Mouse (Mus musculus) MEL (cell line): ENCODE data around the gene Alox8. TPM values are rescaled to one million over a fixed set of nuclear protein-coding genes. Genes with fewer than 3 reads are reported as not detected.
A peak's percentile ranks its signal among the peaks of the same experiment; 100 is the strongest.

Experiments
- DNase-seq: peaks from one replicate; pipeline ENCODE4 v3.0.0; 2011; ENCODE audit warnings: low read depth, low spot score
- H3K27ac ChIP-seq: 2 replicates; pipeline ENCODE4 v1.5.1; 2012; ENCODE audit warnings: low read depth, mild to moderate bottlenecking, control low read depth, low read length, moderate library complexity; ENCODE audit not compliant: control insufficient read depth
- H3K27me3 ChIP-seq, 2 experiments: fragments of 150-350 bp in 1 of 2; sonication (generic) in 1 of 2; 2 replicates each; pipeline ENCODE4 v1.6.1; 2012; ENCODE audit warnings: low read length in 2 of 2, mild to moderate bottlenecking in 2 of 2, improper control_type of control experiment in 1 of 2, moderate library complexity in 1 of 2; ENCODE audit not compliant: insufficient read depth in 2 of 2, control insufficient read depth in 1 of 2
- H3K36me3 ChIP-seq, 2 experiments: 2 replicates each; pipeline ENCODE4 v1.6.1; 2012 to 2014; ENCODE audit warnings: low read length in 2 of 2, improper control_type of control experiment in 1 of 2, inconsistent platforms in 1 of 2, mild to moderate bottlenecking in 1 of 2; ENCODE audit not compliant: insufficient read depth in 2 of 2, control insufficient read depth in 1 of 2
- H3K4me1 ChIP-seq, 2 experiments: fragments of 150-350 bp in 1 of 2; sonication (generic) in 1 of 2; 2 replicates each; pipeline ENCODE4 v1.6.1; 2012; ENCODE audit warnings: low read length in 2 of 2, improper control_type of control experiment in 1 of 2, mild to moderate bottlenecking in 1 of 2; ENCODE audit not compliant: insufficient read depth in 2 of 2, control insufficient read depth in 1 of 2
- H3K4me3 ChIP-seq, 2 experiments: fragments of 150-350 bp in 1 of 2; sonication (generic) in 1 of 2; 2 replicates each; pipeline ENCODE4 v1.5.1; 2012; ENCODE audit warnings: low read depth in 2 of 2, low read length in 2 of 2, mild to moderate bottlenecking in 2 of 2, moderate library complexity in 2 of 2, control low read depth in 1 of 2, improper control_type of control experiment in 1 of 2; ENCODE audit not compliant: control insufficient read depth in 1 of 2, insufficient read depth in 1 of 2
- H3K79me2 ChIP-seq: 2 replicates; pipeline ENCODE4 v1.6.1; 2012; ENCODE audit warnings: mild to moderate bottlenecking, low read length, moderate library complexity; ENCODE audit not compliant: control insufficient read depth, poor library complexity, insufficient read depth
- H3K9ac ChIP-seq: 2 replicates; pipeline ENCODE4 v1.6.1; 2012; ENCODE audit warnings: low read depth, mild to moderate bottlenecking, control low read depth, low read length, moderate library complexity; ENCODE audit not compliant: control insufficient read depth, poor library complexity, severe bottlenecking
- H3K9me3 ChIP-seq: fragments of 150-350 bp; sonication (generic); replicated peaks from 2 replicates; pipeline ENCODE4 v1.6.1; 2012; ENCODE audit warnings: mild to moderate bottlenecking, low read length, improper control_type of control experiment, moderate library complexity; ENCODE audit not compliant: insufficient read depth
- BHLHE40 ChIP-seq: IDR thresholded peaks from 2 replicates; pipeline ENCODE4 v1.6.1; 2012; ENCODE audit warnings: low read depth, mild to moderate bottlenecking, inconsistent platforms, low read length, improper control_type of control experiment, borderline replicate concordance
- CTCF ChIP-seq, 3 experiments: IDR thresholded peaks in 2 of 3; conservative IDR thresholded peaks in 1 of 3; 2 replicates each; pipeline ENCODE4 v1.5.1; 2011 to 2012; ENCODE audit warnings: low read length in 3 of 3, low read depth in 2 of 3, mild to moderate bottlenecking in 2 of 3, improper control_type of control experiment in 1 of 3, inconsistent platforms in 1 of 3, mixed read lengths in 1 of 3, moderate library complexity in 1 of 3; ENCODE audit not compliant: control insufficient read depth in 1 of 3, insufficient read depth in 1 of 3, poor library complexity in 1 of 3, severe bottlenecking in 1 of 3
- EP300 ChIP-seq, 2 experiments: IDR thresholded peaks; 2 replicates each; pipeline ENCODE4 v1.6.1; 2011; ENCODE audit warnings: improper control_type of control experiment in 2 of 2, low read length in 2 of 2, low read depth in 1 of 2, mild to moderate bottlenecking in 1 of 2
- GABPA ChIP-seq: IDR thresholded peaks from 2 replicates; pipeline ENCODE4 v1.6.1; 2012; ENCODE audit warnings: low read depth, mild to moderate bottlenecking, inconsistent platforms, low read length, improper control_type of control experiment, moderate library complexity
- HCFC1 ChIP-seq: IDR thresholded peaks from 2 replicates; pipeline ENCODE4 v1.6.1; 2012; ENCODE audit warnings: low read depth, mild to moderate bottlenecking, inconsistent platforms, low read length, improper control_type of control experiment, moderate library complexity
- MAX ChIP-seq: IDR thresholded peaks from 2 replicates; pipeline ENCODE4 v1.6.1; 2011; ENCODE audit warnings: low read length, improper control_type of control experiment
- MXI1 ChIP-seq: IDR thresholded peaks from 2 replicates; pipeline ENCODE4 v1.6.1; 2011; ENCODE audit warnings: mild to moderate bottlenecking, low read depth, low read length, improper control_type of control experiment
- POLR2AphosphoS5 ChIP-seq: IDR thresholded peaks from 2 replicates; pipeline ENCODE4 v1.6.1; 2012; ENCODE audit warnings: low read depth, borderline replicate concordance, mild to moderate bottlenecking, inconsistent platforms, low read length, moderate library complexity, mixed read lengths
- RAD21 ChIP-seq: IDR thresholded peaks from 2 replicates; pipeline ENCODE4 v1.6.1; 2011; ENCODE audit warnings: mild to moderate bottlenecking, low read depth, low read length, improper control_type of control experiment
- USF2 ChIP-seq, 2 experiments: IDR thresholded peaks; 2 replicates each; pipeline ENCODE4 v1.6.1; 2011 to 2012; ENCODE audit warnings: improper control_type of control experiment in 2 of 2, low read length in 2 of 2, borderline replicate concordance in 1 of 2, inconsistent platforms in 1 of 2, low read depth in 1 of 2, mild to moderate bottlenecking in 1 of 2; ENCODE audit not compliant: insufficient read depth in 1 of 2
- ZC3H11A ChIP-seq: IDR thresholded peaks from 2 replicates; pipeline ENCODE4 v1.6.1; 2012; ENCODE audit warnings: low read depth, mild to moderate bottlenecking, inconsistent platforms, low read length, improper control_type of control experiment
- ZMIZ1 ChIP-seq: IDR thresholded peaks from 2 replicates; pipeline ENCODE4 v1.6.1; 2012; ENCODE audit warnings: low read depth, mild to moderate bottlenecking, inconsistent platforms, low read length, improper control_type of control experiment, moderate library complexity
- ZNF384 ChIP-seq: IDR thresholded peaks from 2 replicates; pipeline ENCODE4 v1.6.1; 2012; ENCODE audit warnings: low read depth, mild to moderate bottlenecking, inconsistent platforms, low read length, improper control_type of control experiment
- polyA plus RNA-seq, 2 experiments: library from polyadenylated mRNA; stranded (reverse) in 1 of 2; unstranded in 1 of 2; fragments of >175 nt in 1 of 2; fragments of >200 nt in 1 of 2; gene quantifications; 2 replicates each; pipeline versions ENCODE4 v1.2.1 to v1.2.4; 2012; ENCODE audit warnings: low replicate concordance in 2 of 2, low read depth in 1 of 2; ENCODE audit not compliant: insufficient read length in 2 of 2, insufficient read depth in 1 of 2, missing spikeins in 1 of 2
- total RNA-seq: library from RNA; depleted of rRNA; stranded (reverse); fragments of 300-350 nt; gene quantifications from 2 replicates; pipeline ENCODE4 v1.2.3, GENCODE M21; 2012; rRNA removed

Gene Alox8
- total and polyA plus RNA-seq, 3 experiments = 0.07 to 0.31 TPM; not detected in 1

DNA sequence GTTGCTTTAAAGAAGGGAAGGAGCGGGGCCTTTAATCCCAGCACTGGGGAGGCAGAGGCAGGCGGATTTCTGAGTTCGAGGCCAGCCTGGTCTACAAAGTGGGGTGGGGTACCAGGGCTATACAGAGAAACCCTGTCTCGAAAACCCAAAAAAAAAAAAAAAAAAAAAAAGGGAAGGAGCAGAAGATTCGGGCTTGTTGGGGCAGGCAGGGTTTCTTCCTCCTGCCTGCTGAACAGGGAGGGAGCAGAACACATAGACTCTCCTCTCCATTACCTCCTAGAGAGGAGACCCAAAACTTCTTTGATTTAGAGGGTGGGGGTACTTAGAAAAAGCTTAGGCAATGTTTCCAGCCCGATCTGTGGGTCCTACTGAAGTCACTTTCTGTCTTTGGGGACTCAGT, 62.3 kb downstream of the Alox8 start:
- Histone ChIP-seq H3K4me1 (peaks cover 2 to 13% of the 10 kb centered on the region in 2 experiments; a peak in 3 of 4 replicates), H3K27ac (no peak overlapping the region), H3K4me3 (no peak overlapping the region), H3K9ac (no peak overlapping the region), H3K9me3 (no peaks in the 10 kb centered on the region), H3K79me2 (no peaks in the 10 kb centered on the region), H3K36me3 (no peaks in the 10 kb centered on the region), H3K27me3 (peaks cover 15 to 35% of the 10 kb centered on the region in 2 experiments)
- peak; percentile 72 for TF ChIP-seq ZNF384
- no peak for TF ChIP-seq USF2 (IDR thresholded peaks at IDR 0.05; ENCODE audit: borderline replicate concordance in 1 of 2, insufficient read depth in 1 of 2, low read depth in 1 of 2, low read length in 2 of 2)
- DNase-seq = no peak

DNA sequence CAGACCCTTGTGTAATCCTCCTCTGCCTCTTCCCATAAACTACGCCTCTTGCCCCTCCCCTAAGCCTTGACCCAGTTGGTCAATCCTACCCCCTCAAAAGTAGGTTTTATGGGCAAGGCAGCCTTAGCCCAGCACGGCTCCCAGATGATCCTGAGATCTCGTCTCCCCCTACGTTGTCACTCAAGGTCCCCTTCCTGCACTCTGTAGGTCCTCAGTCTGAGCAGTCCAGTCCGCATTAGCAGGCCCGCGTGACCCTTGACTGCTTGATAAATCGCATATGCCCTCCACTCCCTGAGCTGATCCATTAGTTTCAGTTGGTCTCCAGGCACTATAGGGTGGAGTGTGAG, 63.0 kb downstream of the Alox8 start:
- H3K4me3 ChIP-seq = peak overlapping the region in 1 of 2 experiments; percentile 32; a peak in 1 of 4 replicates
- H3K9ac ChIP-seq = no peak overlapping the region
- H3K27ac ChIP-seq = no peak overlapping the region
- no peaks in the 10 kb centered on the region for H3K79me2 ChIP-seq
- H3K4me1 ChIP-seq = peaks cover 2 to 13% of the 10 kb centered on the region in 2 experiments; a peak in 3 of 4 replicates
- TF ChIP-seq GABPA = no peak
- no peak for TF ChIP-seq MAX
- no peak for TF ChIP-seq MXI1
- no peak for TF ChIP-seq RAD21
- TF ChIP-seq BHLHE40 = no peak
- TF ChIP-seq ZMIZ1 = no peak
- TF ChIP-seq HCFC1 = no peak
- no peak for TF ChIP-seq CTCF (IDR thresholded peaks at IDR 0.05 in 2 of 3, conservative IDR thresholded peaks at IDR 0.05 in 1 of 3; ENCODE audit: control insufficient read depth in 1 of 3, insufficient read depth in 1 of 3, low read depth in 2 of 3, low read length in 3 of 3, poor library complexity in 1 of 3, severe bottlenecking in 1 of 3)
- TF ChIP-seq EP300 (IDR thresholded peaks at IDR 0.05; ENCODE audit: low read depth in 1 of 2, low read length in 2 of 2) = no peak
- TF ChIP-seq ZC3H11A = no peak
- TF ChIP-seq POLR2AphosphoS5 = no peak
- H3K36me3 ChIP-seq = no peaks in the 10 kb centered on the region
- peaks cover 10 to 27% of the 10 kb centered on the region in 2 experiments for H3K27me3 ChIP-seq
- no peak for DNase-seq
- H3K9me3 ChIP-seq = no peaks in the 10 kb centered on the region

Other genes with a start within 250 kb of the Alox8 start
- 0.23 TPM in 1 of 2 replicates, not detected in the other for gene Arhgef15, start 240.4 kb downstream of the Alox8 start, total RNA-seq
- gene Arhgef15, start 240.4 kb downstream of the Alox8 start, polyA plus RNA-seq = under 1 TPM in 1 of 2 experiments, not detected in 1; 0.74 TPM
- 3.3 and 4.9 TPM in 2 replicates for gene Slc25a35, start 229.7 kb downstream of the Alox8 start, total RNA-seq
- 1 to 10 TPM in 1 of 2 experiments, not detected in 1; 3.3 TPM for gene Slc25a35, start 229.7 kb downstream of the Alox8 start, polyA plus RNA-seq
- 182 and 207 TPM in 2 replicates for gene Rangrf, start 222.7 kb downstream of the Alox8 start, total RNA-seq
- 100 to 1,000 TPM in 1 of 2 experiments, not detected in 1; 159 TPM for gene Rangrf, start 222.7 kb downstream of the Alox8 start, polyA plus RNA-seq
- gene Pfas, start 189.4 kb downstream of the Alox8 start, total RNA-seq = 124 and 130 TPM in 2 replicates
- 100 to 1,000 TPM in 1 of 2 experiments, 10 to 100 TPM in 1; 63.5 to 149 TPM for gene Pfas, start 189.4 kb downstream of the Alox8 start, polyA plus RNA-seq
- gene Ctc1, start 181.9 kb downstream of the Alox8 start, total RNA-seq = 16.0 and 19.5 TPM in 2 replicates
- 10 to 100 TPM in 1 of 2 experiments, not detected in 1; 59.1 TPM for gene Ctc1, start 181.9 kb downstream of the Alox8 start, polyA plus RNA-seq
- gene Aurkb, start 152.2 kb downstream of the Alox8 start, total RNA-seq = 120 and 124 TPM in 2 replicates
- 100 to 1,000 TPM; 159 to 170 TPM for gene Aurkb, start 152.2 kb downstream of the Alox8 start, polyA plus RNA-seq
- 9.2 and 10.2 TPM in 2 replicates for gene Borcs6, start 138.1 kb downstream of the Alox8 start, total RNA-seq
- gene Borcs6, start 138.1 kb downstream of the Alox8 start, polyA plus RNA-seq = 1 to 10 TPM in 1 of 2 experiments, not detected in 1; 9.3 TPM
- gene Tmem107, start 127.0 kb downstream of the Alox8 start, total RNA-seq = 44.8 and 47.0 TPM in 2 replicates
- gene Tmem107, start 127.0 kb downstream of the Alox8 start, polyA plus RNA-seq = 10 to 100 TPM in 1 of 2 experiments, not detected in 1; 79.5 TPM
- gene Vamp2, start 109.4 kb downstream of the Alox8 start, total RNA-seq = 3.3 and 4.2 TPM in 2 replicates
- 10 to 100 TPM in 1 of 2 experiments, not detected in 1; 28.9 TPM for gene Vamp2, start 109.4 kb downstream of the Alox8 start, polyA plus RNA-seq
- gene Per1, start 102.6 kb downstream of the Alox8 start, total RNA-seq = 4.5 and 5.6 TPM in 2 replicates
- gene Per1, start 102.6 kb downstream of the Alox8 start, polyA plus RNA-seq = 10 to 100 TPM in 1 of 2 experiments, not detected in 1; 34.9 TPM
- 0.08 TPM in 1 of 2 replicates, not detected in the other for gene Hes7, start 77.4 kb downstream of the Alox8 start, total RNA-seq
- 1 to 10 TPM in 1 of 2 experiments, not detected in 1; 1.4 TPM for gene Hes7, start 77.4 kb downstream of the Alox8 start, polyA plus RNA-seq
- 0.08 TPM in 1 of 2 replicates, not detected in the other for gene 9130213A22Rik, start 75.3 kb downstream of the Alox8 start, total RNA-seq
- gene 9130213A22Rik, start 75.3 kb downstream of the Alox8 start, polyA plus RNA-seq = under 1 TPM in 1 of 2 experiments, not detected in 1; 0.26 TPM
- not detected in 2 replicates for gene Aloxe3, start 71.9 kb downstream of the Alox8 start, total RNA-seq
- gene Aloxe3, start 71.9 kb downstream of the Alox8 start, polyA plus RNA-seq = under 1 TPM in 1 of 2 experiments, not detected in 1; 0.13 TPM
- gene Alox12b, start 40.9 kb downstream of the Alox8 start, total RNA-seq = not detected in 2 replicates
- not detected for gene Alox12b, start 40.9 kb downstream of the Alox8 start, polyA plus RNA-seq
- not detected in 2 replicates for gene Gucy2e, start 39.2 kb upstream of the Alox8 start, total RNA-seq
- gene Gucy2e, start 39.2 kb upstream of the Alox8 start, polyA plus RNA-seq = not detected
- gene Cntrob, start 125.9 kb upstream of the Alox8 start, total RNA-seq = 16.5 and 17.8 TPM in 2 replicates
- 10 to 100 TPM in 1 of 2 experiments, not detected in 1; 38.3 TPM for gene Cntrob, start 125.9 kb upstream of the Alox8 start, polyA plus RNA-seq
- 57.6 and 58.6 TPM in 2 replicates for gene Trappc1, start 126.1 kb upstream of the Alox8 start, total RNA-seq
- gene Trappc1, start 126.1 kb upstream of the Alox8 start, polyA plus RNA-seq = 10 to 100 TPM in 1 of 2 experiments, not detected in 1; 89.8 TPM
- gene Kcnab3, start 128.4 kb upstream of the Alox8 start, total RNA-seq = 3.0 and 3.8 TPM in 2 replicates
- 1 to 10 TPM in 1 of 2 experiments, not detected in 1; 6.2 TPM for gene Kcnab3, start 128.4 kb upstream of the Alox8 start, polyA plus RNA-seq
- 6.4 and 11.5 TPM in 2 replicates for gene Rnf227, start 142.6 kb upstream of the Alox8 start, total RNA-seq
- gene Rnf227, start 142.6 kb upstream of the Alox8 start, polyA plus RNA-seq = 10 to 100 TPM in 1 of 2 experiments, not detected in 1; 12.4 TPM
- 37.3 and 65.8 TPM in 2 replicates for gene Chd3, start 171.6 kb upstream of the Alox8 start, total RNA-seq
- gene Chd3, start 171.6 kb upstream of the Alox8 start, polyA plus RNA-seq = 10 to 100 TPM in 1 of 2 experiments, not detected in 1; 84.9 TPM
- 190 and 191 TPM in 2 replicates for gene Naa38, start 197.6 kb upstream of the Alox8 start, total RNA-seq
- gene Naa38, start 197.6 kb upstream of the Alox8 start, polyA plus RNA-seq = 100 to 1,000 TPM in 1 of 2 experiments, not detected in 1; 173 TPM
- gene Cyb5d1, start 197.8 kb upstream of the Alox8 start, total RNA-seq = 26.8 and 39.6 TPM in 2 replicates
- 10 to 100 TPM in 1 of 2 experiments, not detected in 1; 21.3 TPM for gene Cyb5d1, start 197.8 kb upstream of the Alox8 start, polyA plus RNA-seq
- 0.39 TPM in 2 replicates for gene Tmem88, start 200.4 kb upstream of the Alox8 start, total RNA-seq
- gene Tmem88, start 200.4 kb upstream of the Alox8 start, polyA plus RNA-seq = under 1 TPM in 1 of 2 experiments, not detected in 1; 0.45 TPM
- gene Kdm6b, start 215.8 kb upstream of the Alox8 start, total RNA-seq = 5.8 and 7.2 TPM in 2 replicates
- gene Kdm6b, start 215.8 kb upstream of the Alox8 start, polyA plus RNA-seq = 10 to 100 TPM; 25.0 to 43.4 TPM